Mouse (Mus musculus) lung, postnatal 4 days (tissue): ENCODE data around the gene 1500009L16Rik.
A peak's percentile ranks its signal among the peaks of the same experiment; 100 is the strongest.

ENCODE experiments used
- DNase-seq, 2 experiments: peaks; one replicate each; pipeline ENCODE4 v3.0.0; 2021

Gene 1500009L16Rik

DNA sequence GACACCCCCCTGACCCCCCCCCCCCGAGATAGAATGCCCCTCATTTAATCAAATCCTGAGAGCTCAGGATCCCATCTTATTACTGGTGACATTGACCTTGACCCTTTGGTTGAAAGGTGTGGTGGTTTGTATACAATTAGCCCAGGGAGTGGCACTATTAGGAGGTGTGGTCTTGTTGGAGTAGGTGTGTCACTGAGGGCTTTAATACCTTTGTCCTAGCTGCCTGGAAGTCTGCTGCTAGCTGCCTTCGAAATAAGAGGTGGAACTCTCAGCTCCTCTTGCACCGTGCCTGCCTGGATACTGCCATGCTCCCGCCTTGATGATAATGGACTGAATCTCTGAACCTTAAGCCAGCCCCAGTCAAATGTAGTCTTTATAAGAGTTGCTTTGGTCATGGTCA, 41.2 kb downstream of the 1500009L16Rik start:
- no peak for DNase-seq

GRCm38 (mm10) chr10:83766882-83767281, 44.2 kb downstream of the 1500009L16Rik start:
- DNase-seq: no peak

DNA sequence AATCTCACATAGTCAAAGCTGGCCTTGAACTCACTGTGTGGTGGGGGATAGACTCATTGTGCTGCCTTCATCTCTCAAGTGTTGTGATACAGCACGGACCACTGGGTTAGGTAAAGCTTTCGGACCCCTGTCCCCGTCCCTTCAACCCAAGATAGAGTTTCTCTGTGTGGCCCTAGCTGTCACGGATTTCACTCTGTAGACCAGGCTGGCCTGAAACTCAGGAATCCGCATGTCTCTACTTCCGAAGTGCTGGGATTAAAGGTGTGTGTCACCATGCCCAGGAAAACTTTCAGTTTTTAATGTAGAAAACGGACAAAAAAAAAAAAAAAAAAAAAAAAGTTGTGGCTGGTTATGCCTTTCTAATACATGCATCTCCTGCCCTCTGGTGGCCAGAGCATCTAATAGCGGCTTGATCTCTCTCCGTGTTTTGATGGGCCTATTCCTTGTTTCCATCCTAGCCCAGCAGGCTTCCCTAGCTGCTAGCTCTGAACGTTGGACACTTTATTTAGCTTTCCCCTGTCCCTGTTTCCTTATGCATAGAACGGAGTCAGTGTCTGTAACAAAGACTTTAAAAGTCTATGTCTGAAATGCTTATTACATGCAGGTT, 53.7 kb downstream of the 1500009L16Rik start:
- DNase-seq: peak; percentile 62 to 69

GRCm38 (mm10) chr10:83777253-83777652, 54.6 kb downstream of the 1500009L16Rik start:
- no peak for DNase-seq

DNA sequence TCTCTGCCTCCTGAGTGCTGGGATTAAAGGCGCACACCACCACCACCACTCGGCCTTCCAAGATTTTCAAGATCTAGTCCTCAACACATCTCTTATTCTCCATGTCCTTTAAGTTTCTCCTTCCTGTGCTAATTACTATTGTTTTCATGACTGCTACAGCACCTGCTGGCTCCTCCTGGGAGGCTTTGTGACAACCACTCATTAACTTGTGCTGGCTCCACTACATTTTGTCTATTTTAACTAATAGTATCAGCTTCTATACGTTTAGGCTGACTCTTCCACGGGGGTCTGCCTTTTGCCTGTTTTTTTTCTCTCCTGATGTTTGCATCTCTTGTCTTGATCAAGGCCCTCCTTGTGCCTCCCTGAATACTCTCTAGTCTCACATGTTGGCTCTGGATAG, 59.2 kb downstream of the 1500009L16Rik start:
- no peak for DNase-seq

- no peak for DNase-seq
Measured at GRCm38 (mm10) chr10:83782371-83783120, 59.9 kb downstream of the 1500009L16Rik start.

- DNase-seq: peak in 1 of 2 experiments; percentile 47
Measured at GRCm38 (mm10) chr10:83785003-83785402, 62.3 kb downstream of the 1500009L16Rik start.

GRCm38 (mm10) chr10:83785627-83786392, 63.1 kb downstream of the 1500009L16Rik start:
- no peak for DNase-seq

- peak; percentile 21 to 50 for DNase-seq
Measured at GRCm38 (mm10) chr10:83795088-83795487, 72.4 kb downstream of the 1500009L16Rik start.

DNA sequence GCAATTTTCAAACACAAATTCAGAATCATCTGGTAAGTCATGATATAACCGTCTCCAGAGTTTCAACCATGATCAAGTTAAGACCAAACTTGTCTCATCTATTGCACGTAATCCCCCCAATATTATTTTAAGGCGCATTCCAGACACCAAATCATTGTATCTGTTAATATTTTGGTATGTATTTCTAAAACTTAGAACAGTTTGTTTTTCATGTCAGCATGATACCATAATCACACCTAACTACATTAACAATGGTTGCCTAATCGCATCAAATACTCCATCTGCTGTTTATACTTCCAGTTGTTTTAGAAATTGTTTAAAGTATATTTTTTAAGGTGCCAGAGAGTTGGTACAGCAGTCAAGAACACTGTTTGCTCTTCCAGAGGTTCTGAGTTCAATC, 72.8 kb downstream of the 1500009L16Rik start:
- no peak for DNase-seq

- DNase-seq: peak; percentile 51 to 81
Measured at GRCm38 (mm10) chr10:83804021-83804420, 81.4 kb downstream of the 1500009L16Rik start.

GRCm38 (mm10) chr10:83805201-83805718, 82.6 kb downstream of the 1500009L16Rik start:
- DNase-seq: peak; percentile 72 to 83

- no peak for DNase-seq
Measured at GRCm38 (mm10) chr10:83807251-83807650, 84.6 kb downstream of the 1500009L16Rik start.
